23 mouse cellular contexts compared by ENCODE assay signal in the genomic region with DNA sequence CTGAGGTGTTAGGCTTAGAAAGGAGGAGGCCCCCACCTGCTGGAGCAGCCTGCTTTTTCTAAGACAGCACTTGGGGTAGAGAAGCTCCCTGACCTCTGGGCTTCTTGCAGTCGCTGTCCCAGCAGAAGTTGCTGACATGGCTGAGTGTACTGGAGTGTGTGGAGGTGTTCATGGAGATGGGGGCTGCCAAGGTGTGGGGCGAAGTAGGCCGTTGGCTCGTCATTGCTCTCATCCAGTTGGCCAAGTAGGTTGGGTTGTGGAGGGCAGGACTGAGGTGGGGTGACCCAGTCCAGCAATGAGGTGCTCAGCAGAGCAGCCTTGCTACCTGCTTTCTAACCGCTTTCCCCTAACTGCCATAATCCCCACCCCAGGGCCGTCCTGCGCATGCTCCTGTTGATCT. TPM values are rescaled to one million over a fixed set of nuclear protein-coding genes. Genes with fewer than 3 reads are reported as not detected.
A peak's percentile ranks its signal among the peaks of the same experiment; 100 is the strongest.
DNase-seq lines count a peak whose midpoint lies in the region; TF ChIP-seq lines count a peak whose summit lies in the region.
"Had no signal": no experiment of that assay in that cellular context is flagged by ENCODE, and none has a peak within 500 bp of the region (broad histone marks: within the 10 kb centered on the region; RNA-seq: fewer than 3 reads in every experiment).

No protein-coding gene starts in this region.

- TF ChIP-seq CTCF in testis, adult 2 months (IDR thresholded peaks at IDR 0.05; ENCODE audit: control insufficient read depth, insufficient read depth, insufficient replicate concordance, low read depth, low read length) = no peak

- no peak overlapping the region for H3K27ac ChIP-seq in testis, adult 2 months (ENCODE audit: control insufficient read depth, insufficient read depth, low read depth, low read length)
- H3K27ac ChIP-seq: embryonic facial prominence, embryonic 10.5 days; embryonic facial prominence, embryonic 13.5 days; forebrain, embryonic 12.5 days; forebrain, embryonic 15.5 days; heart, adult 2 months; hindbrain, embryonic 12.5 days; hindbrain, embryonic 15.5 days had no signal

- no peak; the same call in 1 of the 2 replicates for TF ChIP-seq POLR2A in testis, adult 2 months (IDR thresholded peaks at IDR 0.05; ENCODE audit: control insufficient read depth, low read depth, low read length)

- peak overlapping the region; percentile 37 for H3K4me3 ChIP-seq in testis, adult 2 months (ENCODE audit: control insufficient read depth, low read depth, low read length)
- H3K4me3 ChIP-seq: embryonic facial prominence, embryonic 10.5 days; embryonic facial prominence, embryonic 13.5 days; forebrain, embryonic 12.5 days; forebrain, embryonic 15.5 days; heart, adult 2 months; hindbrain, embryonic 12.5 days; hindbrain, embryonic 15.5 days had no signal

- no peaks in the 10 kb centered on the region for H3K27me3 ChIP-seq in testis, adult 2 months (ENCODE audit: control insufficient read depth, insufficient read depth, low read length)
- H3K27me3 ChIP-seq: forebrain, embryonic 15.5 days; hindbrain, embryonic 12.5 days; hindbrain, embryonic 15.5 days; Patski had no signal

- peak; percentile 54 for DNase-seq in cerebellum, adult 11-12 months
- DNase-seq in cerebellum, postnatal 4 days (ENCODE audit: low spot score in 2 of 2) = no peak
- DNase-seq in cerebellum, postnatal 25 days = peak; percentile 18 to 42
- no peak for DNase-seq in cerebellum, postnatal 36 days
- no peak for DNase-seq in testis, postnatal 14 days (ENCODE audit: low spot score)
- DNase-seq: adrenal gland, postnatal 10 days; adrenal gland, postnatal 36 days; B cell, adult 2 months; cerebellum, postnatal 10 days; embryo, embryonic 11 days; gastrocnemius, postnatal 25 days; heart, adult 2 months; kidney, adult 2 months had no signal

- peaks cover 10% of the 10 kb centered on the region for H3K4me1 ChIP-seq in testis, adult 2 months (ENCODE audit: control insufficient read depth, insufficient read depth, low read length)

- H3K36me3 ChIP-seq in testis, adult 2 months (ENCODE audit: control insufficient read depth, insufficient read depth, low read length) = no peaks in the 10 kb centered on the region; the same call in 1 of the 2 replicates

RNA-seq across cellular contexts. Expression of a gene that starts 2.7 kb away (rescaled TPM):
- 11.2 and 11.8 TPM in 2 replicates for polyA plus RNA-seq in testis, adult 2 months (2012; rRNA removed)
- polyA plus RNA-seq: erythroblast, embryonic 14.5 days; G1E had no signal

RNA-seq across cellular contexts. Expression of a gene that starts 2.8 kb away (rescaled TPM):
- 89.9 and 91.5 TPM in 2 replicates for polyA plus RNA-seq in testis, adult 2 months (2012; rRNA removed)

RNA-seq across cellular contexts. Expression of a gene that starts 5.0 kb away (rescaled TPM):
- polyA plus RNA-seq in testis, adult 2 months (2012; rRNA removed) = 565 and 772 TPM in 2 replicates

RNA-seq across cellular contexts. Expression of a gene that starts 23.7 kb away (rescaled TPM):
- 23.2 and 28.4 TPM in 2 replicates for polyA plus RNA-seq in testis, adult 2 months (2012; rRNA removed)

RNA-seq across cellular contexts. Expression of a gene that starts 56.5 kb away (rescaled TPM):
- polyA plus RNA-seq in testis, adult 2 months (2012; rRNA removed) = 20.4 and 22.0 TPM in 2 replicates

Comparison
In these comparisons a context has a peak if more than half of its experiments do, and no peak if none do; other contexts are left out.
1. DNase-seq: peak in cerebellum, adult 11-12 months (single experiment) and cerebellum, postnatal 25 days (2 of 2); none in cerebellum, postnatal 4 days (0 of 2), cerebellum, postnatal 36 days (0 of 2) and testis, postnatal 14 days (single experiment).